Mouse (Mus musculus) activated CD4-positive, CD25-positive, alpha-beta regulatory T cell (primary cell): ENCODE data around the gene Zfp964. TPM values are rescaled to one million over a fixed set of nuclear protein-coding genes. Genes with fewer than 3 reads are reported as not detected.

Experiments used
- polyA plus RNA-seq, 2 experiments: library from polyadenylated mRNA; unstranded; fragments of 100-300 nt; shearing (Covaris generic); gene quantifications; one replicate each; pipeline ENCODE4 v1.2.1; 2017

Gene Zfp964
- polyA plus RNA-seq: under 1 TPM; 0.05 to 0.76 TPM

DNA sequence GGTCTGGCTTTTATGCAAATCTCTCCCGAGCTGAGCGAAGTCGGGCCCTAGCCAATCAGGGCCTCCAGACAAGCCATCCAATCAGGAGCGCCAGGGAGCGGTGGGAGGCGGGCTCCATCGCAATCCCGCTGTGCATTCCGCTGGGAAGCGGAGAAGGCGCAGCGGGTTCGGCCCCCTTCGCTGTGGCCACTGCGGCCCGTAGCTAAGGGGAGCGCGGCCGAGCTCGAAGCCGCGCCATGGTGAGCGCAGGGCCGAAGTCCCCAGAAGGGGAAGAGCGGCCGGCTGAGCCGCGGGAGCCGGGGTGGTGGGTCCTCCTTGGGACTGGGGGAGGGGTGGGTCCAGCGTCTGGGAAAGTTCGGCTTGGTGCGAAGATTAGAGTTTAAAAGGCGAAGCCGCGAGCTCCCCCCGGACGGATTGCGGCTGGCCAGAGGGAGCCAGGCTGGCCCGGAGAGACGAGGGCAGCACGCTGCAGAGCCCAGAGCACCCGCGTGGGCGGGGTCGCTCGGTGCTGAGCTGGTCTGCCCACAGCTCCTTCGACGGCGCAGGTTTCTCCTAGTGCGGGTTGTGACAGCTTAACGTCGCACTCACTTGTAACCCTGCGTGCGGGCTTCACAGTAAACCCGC, at the start of gene Zfp964:
Zfp964 (plus strand) TSS at position 122 of the 624 bp plus-strand sequence.

DNA sequence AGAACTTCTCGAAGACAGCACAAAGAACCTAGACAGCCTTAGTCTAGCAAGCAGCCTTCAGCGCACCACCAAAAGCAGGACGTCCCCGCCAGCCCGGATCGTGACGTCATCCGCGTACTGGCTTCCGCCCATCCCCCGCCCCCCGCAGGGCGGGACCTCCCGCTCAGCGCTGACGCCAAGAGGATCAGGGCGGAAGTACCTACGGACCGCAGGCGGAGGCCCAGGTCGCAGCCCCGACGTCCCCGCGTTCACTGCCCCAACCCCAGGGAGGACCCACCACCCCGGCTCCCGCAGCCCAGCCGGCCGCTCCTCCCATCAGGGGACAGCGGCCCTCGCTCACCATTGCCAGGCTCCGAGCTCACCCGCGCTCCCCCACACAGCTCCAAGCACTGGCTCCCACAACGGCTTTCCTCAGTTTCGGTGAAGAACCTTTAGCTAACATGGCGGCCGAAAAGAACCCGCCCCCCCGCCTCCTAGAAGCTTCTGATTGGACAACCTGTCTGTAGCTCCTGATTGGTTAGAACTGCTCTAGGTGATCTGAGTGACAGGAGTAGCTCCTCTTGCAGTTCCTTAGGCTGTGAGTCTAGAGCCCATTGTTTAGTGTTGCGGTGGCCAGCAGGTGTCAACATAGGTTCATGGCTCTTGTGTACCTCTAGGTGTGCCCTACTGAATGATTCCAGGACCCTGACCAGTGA, 29.0 kb upstream of the Zfp964 start, which contains the start of gene Zfp868:
Zfp868 (minus strand) TSS at position 454 of the 695 bp plus-strand sequence.

DNA sequence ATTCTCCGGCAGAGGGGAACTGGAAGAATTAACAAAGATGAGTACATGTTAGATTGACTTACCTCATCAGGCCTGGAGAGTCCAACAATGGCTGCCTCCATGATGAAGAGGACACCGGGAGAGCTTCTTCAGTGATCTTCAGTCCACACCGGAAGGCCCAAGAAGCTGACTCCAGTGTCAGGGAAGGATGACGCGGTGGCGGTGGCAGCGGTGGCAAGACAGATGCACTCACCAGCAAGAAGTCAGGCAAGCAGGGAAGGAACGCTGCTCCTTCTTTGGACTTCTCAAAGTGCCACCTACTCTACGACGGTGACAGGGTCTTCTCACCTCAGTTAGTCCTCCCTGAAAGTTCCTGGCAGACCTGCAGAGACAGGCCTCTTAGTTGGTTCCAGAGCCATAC, 56.3 kb downstream of the Zfp964 start, which contains the start of gene Zfp869:
Zfp869 (minus strand) TSS at position 101 of the 400 bp plus-strand sequence.

Other genes starting within 250 kb of the Zfp964 start
- under 1 TPM in 1 of 2 experiments, not detected in 1; 0.27 TPM for gene Gm9495, start 200.9 kb upstream of the Zfp964 start, polyA plus RNA-seq
- not detected for gene Gm7697, start 131.5 kb upstream of the Zfp964 start, polyA plus RNA-seq
- 10 to 100 TPM; 23.8 to 32.6 TPM for gene Zfp868, start 28.9 kb upstream of the Zfp964 start, polyA plus RNA-seq
- gene Zfp869, start 56.2 kb downstream of the Zfp964 start, polyA plus RNA-seq: 10 to 100 TPM; 43.9 to 46.1 TPM
- gene Zfp963, start 95.5 kb downstream of the Zfp964 start, polyA plus RNA-seq: 1 to 10 TPM; 6.7 to 7.0 TPM
- 1 to 10 TPM in 1 of 2 experiments, not detected in 1; 1.5 TPM for gene Gm20422, start 120.4 kb downstream of the Zfp964 start, polyA plus RNA-seq
- gene Atp13a1, start 136.7 kb downstream of the Zfp964 start, polyA plus RNA-seq: 10 to 100 TPM; 69.0 to 89.0 TPM
- gene Zfp866, start 136.7 kb downstream of the Zfp964 start, polyA plus RNA-seq: 10 to 100 TPM; 26.1 to 26.9 TPM
- 100 to 1,000 TPM; 107 to 114 TPM for gene Gmip, start 154.2 kb downstream of the Zfp964 start, polyA plus RNA-seq
- gene Lpar2, start 167.9 kb downstream of the Zfp964 start, polyA plus RNA-seq: under 1 TPM; 0.37 to 0.45 TPM
- gene Pbx4, start 178.0 kb downstream of the Zfp964 start, polyA plus RNA-seq: 10 to 100 TPM; 10.4 to 18.6 TPM
- under 1 TPM; 0.14 to 0.30 TPM for gene Cilp2, start 233.2 kb downstream of the Zfp964 start, polyA plus RNA-seq
- gene Tssk6, start 247.7 kb downstream of the Zfp964 start, polyA plus RNA-seq: 1 to 10 TPM; 3.7 to 5.4 TPM
- 100 to 1,000 TPM; 207 TPM for gene Ndufa13, start 248.1 kb downstream of the Zfp964 start, polyA plus RNA-seq
- 1 to 10 TPM in 1 of 2 experiments, under 1 TPM in 1; 0.80 to 3.1 TPM for gene Yjefn3, start 248.2 kb downstream of the Zfp964 start, polyA plus RNA-seq